Mouse (Mus musculus) limb, embryonic 10.5 days (tissue): ENCODE results near the gene Irf7. TPM values are rescaled to one million over a fixed set of nuclear protein-coding genes. Genes with fewer than 3 reads are reported as not detected.

Experiments used
- DNase-seq: peaks from one replicate; pipeline ENCODE4 v3.0.0-alpha.2; 2017; ENCODE audit warnings: low spot score
- H3K27ac ChIP-seq: fragments of 300-500 bp; sonication (generic); 2 replicates; pipeline ENCODE4 v1.5.1; 2016; ENCODE audit warnings: mild to moderate bottlenecking
- H3K27me3 ChIP-seq: fragments of 300-500 bp; sonication (generic); 2 replicates; pipeline ENCODE4 v1.6.1; 2016; ENCODE audit warnings: low read depth, mild to moderate bottlenecking; ENCODE audit not compliant: poor library complexity, severe bottlenecking
- H3K36me3 ChIP-seq: fragments of 300-500 bp; sonication (generic); 2 replicates; pipeline ENCODE4 v1.6.1; 2016; ENCODE audit warnings: mild to moderate bottlenecking, moderate library complexity
- H3K4me1 ChIP-seq: fragments of 300-500 bp; sonication (generic); 2 replicates; pipeline ENCODE4 v1.6.1; 2016
- H3K4me3 ChIP-seq: fragments of 300-500 bp; sonication (generic); 2 replicates; pipeline ENCODE4 v1.5.1; 2016; ENCODE audit warnings: mild to moderate bottlenecking, moderate library complexity
- H3K9me3 ChIP-seq: fragments of 300-500 bp; sonication (generic); replicated peaks from 2 replicates; pipeline ENCODE4 v1.6.1; 2016; ENCODE audit warnings: mild to moderate bottlenecking
- WGBS: fragments of 180-500 bp; shearing (Covaris S2); methylation state at CpG from one replicate; pipeline ENCODE4 v1.1.7; 2016; 5-methylcytosine and 5-hydroxymethylcytosine counted together
- polyA plus RNA-seq: library from polyadenylated mRNA; unstranded; fragments of >200 nt; fragmentation: Nextera tagmentation; extraction: Ambion mirVana; gene quantifications from 2 replicates; pipeline ENCODE4 v1.2.1, GENCODE M21; 2016

Irf7 gene
- 0.50 and 0.73 TPM in 2 replicates for polyA plus RNA-seq

DNA sequence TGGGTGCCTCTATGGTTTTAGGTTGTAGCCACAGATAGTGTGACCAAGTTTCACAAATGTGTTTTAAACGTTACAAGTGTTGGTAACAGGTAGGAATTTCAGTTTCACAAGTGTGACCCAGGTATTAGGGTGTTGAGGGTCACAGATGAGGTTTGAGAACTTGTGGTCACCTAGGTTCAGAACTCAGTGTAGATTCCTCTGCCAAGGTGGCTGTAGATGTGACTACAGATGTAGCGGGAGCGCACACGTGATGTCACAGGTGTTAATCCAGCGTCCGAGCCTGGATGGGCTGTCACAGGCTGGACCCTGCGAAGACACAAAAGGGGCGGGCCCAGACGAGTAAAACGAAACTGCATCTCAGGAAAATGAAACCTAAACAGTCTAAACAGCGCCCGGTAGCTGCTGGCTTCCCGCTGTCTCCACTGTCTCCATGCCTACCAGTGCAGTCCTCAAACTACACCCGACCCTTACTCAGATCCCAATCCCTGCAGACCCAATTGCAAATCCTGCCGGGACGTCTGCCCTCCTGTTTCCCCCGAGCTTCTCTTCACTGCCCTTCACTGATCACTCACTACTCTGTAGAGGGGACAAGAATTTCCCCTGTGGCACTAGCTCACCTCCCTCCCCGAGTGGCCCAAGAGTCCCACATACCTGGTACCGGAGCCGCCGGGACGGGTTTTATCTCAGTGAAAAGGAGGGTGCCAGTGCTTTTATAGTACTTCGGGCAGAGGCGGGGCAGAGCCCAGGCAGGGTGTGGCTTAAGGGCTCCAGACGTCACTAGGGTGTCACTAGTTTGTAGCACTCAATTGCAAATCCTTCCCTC lies at the start of gene Irf7:
TSS of gene Irf7 (minus strand) at position 743 of the 823 bp plus-strand sequence.
- H3K4me1 ChIP-seq, result peaks cover 23% of the 10 kb centered on the region
- no peaks in the 10 kb centered on the region for H3K9me3 ChIP-seq
- peaks cover 38% of the 10 kb centered on the region for H3K36me3 ChIP-seq
- H3K27me3 ChIP-seq, result no peaks in the 10 kb centered on the region
- peak within 1 kb of the TSS; percentile 11 for H3K27ac ChIP-seq
- no peak for DNase-seq
- 14% methylated on average over 25 of the region's 25 CpGs for WGBS
- peak within 1 kb of the TSS; percentile 46 for H3K4me3 ChIP-seq

DNA sequence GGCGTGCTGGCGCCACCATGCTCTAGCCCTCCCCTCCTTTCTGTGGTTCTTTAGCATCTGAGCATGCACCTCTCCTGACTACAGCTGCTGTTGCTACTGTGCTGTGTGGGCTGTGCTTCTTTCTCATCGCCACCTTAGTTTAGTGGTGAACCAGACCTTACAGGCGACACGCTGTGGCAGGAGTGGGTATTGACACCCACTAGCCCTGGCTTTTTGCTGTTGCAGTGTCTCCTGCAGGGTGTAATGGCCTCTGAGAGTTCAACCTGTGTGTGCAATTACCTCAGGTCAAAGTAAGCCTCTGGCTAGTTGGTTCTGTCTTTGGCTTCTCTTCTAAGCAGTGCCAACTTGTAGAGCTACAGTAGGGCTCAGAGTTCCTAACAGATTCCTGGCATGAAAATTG lies 49.7 kb upstream of the Irf7 start:
- Histone ChIP-seq H3K27ac (no peak overlapping the region), H3K36me3 (peaks cover 100% of the 10 kb centered on the region), H3K9me3 (no peaks in the 10 kb centered on the region), H3K4me1 (no peaks in the 10 kb centered on the region), H3K27me3 (no peaks in the 10 kb centered on the region), H3K4me3 (no peak overlapping the region)
- 81% methylated on average over 5 of the region's 5 CpGs for WGBS
- no peak for DNase-seq

DNA sequence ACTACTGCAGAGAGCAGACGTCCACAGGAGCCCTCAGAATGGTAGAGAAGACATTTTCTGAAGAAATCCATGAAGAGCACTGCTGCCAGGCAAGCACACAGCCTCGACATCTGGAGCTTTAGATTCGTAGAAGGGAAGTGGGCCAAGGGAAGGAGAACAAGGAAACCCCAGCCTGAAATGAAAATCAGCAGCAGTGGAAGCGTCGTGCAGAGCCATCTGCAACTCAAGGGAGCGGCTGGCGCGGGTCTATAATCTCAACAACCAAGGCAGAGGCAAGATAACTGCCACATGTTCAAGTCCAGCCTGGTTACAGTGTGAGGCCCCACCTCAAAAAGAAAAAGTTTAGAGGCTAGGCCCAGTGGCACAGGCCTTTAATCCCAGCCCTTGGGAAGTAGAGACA lies 48.8 kb upstream of the Irf7 start:
- Histone ChIP-seq H3K4me1 (no peaks in the 10 kb centered on the region), H3K9me3 (no peaks in the 10 kb centered on the region), H3K27me3 (no peaks in the 10 kb centered on the region), H3K36me3 (peaks cover 100% of the 10 kb centered on the region), H3K27ac (no peak overlapping the region), H3K4me3 (no peak overlapping the region)
- 93% methylated on average over 8 of the region's 8 CpGs for WGBS
- DNase-seq, result no peak

DNA sequence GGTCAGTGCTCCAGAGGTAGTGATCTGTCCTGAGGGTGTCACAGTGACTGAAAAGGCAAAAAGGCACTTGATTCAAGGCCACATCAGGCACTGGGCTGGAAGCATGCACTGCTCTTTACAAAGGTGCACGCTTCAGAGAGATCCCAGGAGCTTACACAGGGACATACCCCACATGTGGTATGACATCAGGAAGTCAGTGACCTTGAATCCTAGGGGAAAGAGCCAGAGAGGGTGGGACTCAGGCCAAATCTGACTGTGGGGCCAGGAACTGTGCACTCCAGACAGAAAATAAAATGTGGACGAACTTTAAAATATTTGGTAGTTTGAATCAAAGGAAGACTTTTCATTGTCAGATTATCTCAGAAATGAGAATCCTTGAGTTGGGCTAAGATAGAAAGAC lies 48.1 kb upstream of the Irf7 start:
- Histone ChIP-seq H3K9me3 (no peaks in the 10 kb centered on the region), H3K4me3 (no peak overlapping the region), H3K36me3 (peaks cover 100% of the 10 kb centered on the region), H3K27me3 (no peaks in the 10 kb centered on the region), H3K4me1 (no peaks in the 10 kb centered on the region), H3K27ac (no peak overlapping the region)
- DNase-seq, result no peak
- 93% methylated on average over 2 of the region's 2 CpGs for WGBS

DNA sequence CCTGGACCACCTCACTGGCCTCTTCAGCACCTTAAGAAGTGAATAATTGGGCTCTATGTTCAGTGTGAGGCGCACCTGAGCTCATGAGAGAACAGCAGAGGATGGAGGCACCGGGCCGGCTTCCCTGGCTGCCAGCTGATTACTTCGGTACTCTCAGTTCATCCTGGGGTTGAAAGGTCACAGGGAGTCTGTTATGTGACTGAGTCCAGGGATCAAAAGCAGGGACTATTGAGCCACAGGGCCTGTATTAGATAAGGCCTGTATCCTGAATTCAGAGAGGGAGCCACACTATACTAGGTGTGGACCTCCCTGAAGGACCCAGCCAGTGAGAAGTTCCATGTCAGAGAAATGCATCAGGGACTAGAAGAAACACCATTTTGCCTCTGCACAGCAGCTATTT lies 38.3 kb upstream of the Irf7 start:
- no peaks in the 10 kb centered on the region for H3K9me3 ChIP-seq
- H3K27me3 ChIP-seq, result no peaks in the 10 kb centered on the region
- H3K4me3 ChIP-seq, result no peak overlapping the region
- no peaks in the 10 kb centered on the region for H3K4me1 ChIP-seq
- WGBS, result 84% methylated on average over 4 of the region's 4 CpGs
- H3K36me3 ChIP-seq, result peaks cover 99% of the 10 kb centered on the region
- DNase-seq, result no peak
- H3K27ac ChIP-seq, result no peak overlapping the region

DNA sequence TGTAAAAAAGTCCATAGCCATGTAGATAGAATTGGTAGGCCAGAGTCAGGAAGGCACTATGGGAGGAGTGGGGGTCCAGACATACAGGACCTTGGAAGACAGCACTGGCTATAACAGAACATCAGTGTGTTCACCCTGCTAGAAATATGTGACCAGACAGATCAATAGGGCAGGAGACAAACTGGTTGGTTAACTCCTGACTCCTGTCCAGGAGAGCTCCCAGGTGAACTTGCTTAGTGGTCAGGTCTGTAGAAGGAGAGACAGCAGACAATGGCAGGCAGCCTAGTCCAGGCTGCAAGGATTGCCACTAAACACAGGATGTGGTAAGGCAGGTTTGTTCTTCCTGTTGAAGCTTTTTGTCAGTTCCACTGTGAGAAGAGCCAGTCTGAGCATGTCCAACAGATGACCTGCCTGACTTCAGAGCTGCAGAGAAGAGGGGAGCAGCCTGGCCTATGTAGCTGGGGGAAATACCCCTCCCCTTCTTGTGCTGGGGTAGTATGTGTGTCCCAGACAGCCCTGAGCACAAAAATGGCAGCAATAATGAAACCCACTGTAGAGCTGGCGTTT lies 36.5 kb upstream of the Irf7 start:
- no peaks in the 10 kb centered on the region for H3K27me3 ChIP-seq
- H3K4me1 ChIP-seq, result no peaks in the 10 kb centered on the region
- no peaks in the 10 kb centered on the region for H3K9me3 ChIP-seq
- H3K36me3 ChIP-seq, result peaks cover 97% of the 10 kb centered on the region
- H3K27ac ChIP-seq, result no peak overlapping the region
- H3K4me3 ChIP-seq, result no peak overlapping the region
- no peak for DNase-seq
- WGBS, result 96% methylated on average over 1 of the region's 1 CpGs

DNA sequence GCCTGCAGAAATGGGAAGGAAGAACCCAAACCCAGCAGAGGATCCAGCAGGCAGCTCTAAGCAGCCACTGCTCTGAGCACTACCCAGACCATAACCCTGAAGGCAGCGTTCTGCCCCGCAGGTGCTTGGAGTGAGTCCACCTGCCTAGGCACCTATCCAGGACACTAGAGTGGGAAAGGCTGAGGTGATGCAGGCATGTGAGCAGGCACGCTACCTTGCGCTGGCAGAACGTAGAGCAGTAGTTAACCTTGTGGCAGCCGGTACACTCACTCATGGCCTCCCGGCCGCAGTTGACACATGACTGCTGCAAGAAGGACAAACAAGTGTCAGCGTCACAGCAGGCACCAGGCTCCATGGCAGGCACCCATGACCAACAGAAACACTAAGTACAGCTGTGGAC lies 35.1 kb upstream of the Irf7 start:
- DNase-seq, result no peak
- H3K36me3 ChIP-seq, result peaks cover 97% of the 10 kb centered on the region
- peaks cover 6% of the 10 kb centered on the region for H3K27me3 ChIP-seq
- no peak overlapping the region for H3K4me3 ChIP-seq
- H3K27ac ChIP-seq, result no peak overlapping the region
- no peaks in the 10 kb centered on the region for H3K4me1 ChIP-seq
- 98% methylated on average over 9 of the region's 9 CpGs for WGBS
- H3K9me3 ChIP-seq, result no peaks in the 10 kb centered on the region

DNA sequence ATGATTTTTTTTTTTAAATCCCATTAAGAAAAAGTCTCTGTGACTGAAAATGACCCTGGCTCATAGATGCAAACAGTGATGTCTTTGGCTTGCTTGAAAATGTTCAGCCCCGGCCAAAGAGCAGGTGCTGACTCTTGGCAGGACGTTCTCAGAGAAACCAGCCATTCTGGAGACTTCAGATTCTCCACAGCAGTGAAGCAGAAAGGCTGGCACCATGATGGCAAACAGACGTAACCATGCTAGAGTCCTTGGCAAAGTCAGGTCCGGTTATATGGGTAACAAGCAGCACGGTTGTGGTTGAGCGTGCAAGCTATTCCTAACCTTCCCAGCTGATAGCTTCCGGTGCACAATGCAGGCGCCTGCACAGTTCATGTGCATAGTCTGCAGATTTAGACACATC lies 32.9 kb upstream of the Irf7 start:
- H3K36me3 ChIP-seq, result peaks cover 75% of the 10 kb centered on the region
- peaks cover 29% of the 10 kb centered on the region for H3K27me3 ChIP-seq
- WGBS, result 95% methylated on average over 8 of the region's 8 CpGs

DNA sequence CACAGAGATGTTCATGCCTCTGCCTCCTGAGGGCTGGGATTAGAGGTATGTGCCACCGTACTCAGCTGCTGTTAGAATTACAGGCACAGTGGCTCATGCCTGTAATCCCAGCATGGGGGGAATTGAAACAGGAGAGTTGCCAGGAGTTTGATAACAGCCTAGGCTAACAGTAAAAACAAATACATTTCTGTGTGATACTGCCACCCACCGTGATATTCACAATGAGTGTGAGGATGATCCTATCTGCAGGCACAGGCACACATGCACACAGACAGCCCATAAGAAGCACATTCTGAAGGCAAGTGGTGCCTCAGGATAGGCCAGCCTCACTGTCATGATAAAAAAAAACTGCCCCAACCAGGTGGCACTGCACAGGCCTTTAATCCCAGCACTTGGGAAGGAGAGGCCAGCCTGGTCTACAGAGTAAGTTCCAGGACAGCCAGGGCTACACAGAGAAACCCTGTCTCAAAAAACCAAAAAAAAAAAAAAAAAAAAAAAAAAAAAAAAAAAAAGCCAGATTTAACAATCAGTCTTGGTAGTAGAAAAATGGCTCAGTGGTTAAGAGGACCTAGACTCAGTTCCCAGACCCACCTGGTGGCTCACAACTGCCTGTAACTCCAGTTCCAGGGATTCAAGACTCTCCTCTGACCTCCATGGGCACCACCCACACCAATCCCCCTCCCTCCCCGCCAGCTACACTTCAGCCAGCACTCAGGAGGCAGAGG lies 31.8 kb upstream of the Irf7 start:
- DNase-seq, result no peak
- no peak overlapping the region for H3K27ac ChIP-seq
- H3K27me3 ChIP-seq, result peaks cover 39% of the 10 kb centered on the region
- peaks cover 16% of the 10 kb centered on the region for H3K4me1 ChIP-seq
- H3K36me3 ChIP-seq, result peaks cover 64% of the 10 kb centered on the region
- no peak overlapping the region for H3K4me3 ChIP-seq
- 85% methylated on average over 3 of the region's 3 CpGs for WGBS
- H3K9me3 ChIP-seq, result no peaks in the 10 kb centered on the region

More for the DNA sequence above, 32.9 kb upstream of the Irf7 start:
- no peak for DNase-seq
- Histone ChIP-seq H3K4me1 (peaks cover 7% of the 10 kb centered on the region), H3K4me3 (no peak overlapping the region), H3K9me3 (no peaks in the 10 kb centered on the region), H3K27ac (no peak overlapping the region)

DNA sequence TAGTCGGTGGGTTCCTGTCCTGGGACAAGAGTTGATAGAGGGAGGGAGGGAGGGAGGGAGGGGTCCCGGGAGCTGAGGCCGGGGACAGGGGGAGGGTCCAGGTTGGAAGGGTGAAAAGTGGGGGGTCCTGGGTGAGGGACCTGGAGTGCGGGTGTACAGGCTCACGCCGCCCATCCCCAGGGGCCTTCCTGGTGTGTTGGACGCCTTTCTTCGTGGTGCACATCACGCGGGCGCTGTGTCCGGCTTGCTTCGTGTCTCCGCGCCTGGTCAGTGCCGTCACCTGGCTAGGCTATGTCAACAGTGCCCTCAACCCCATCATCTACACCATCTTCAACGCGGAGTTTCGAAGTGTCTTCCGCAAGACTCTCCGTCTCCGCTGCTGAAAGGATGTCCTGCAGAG lies 28.2 kb upstream of the Irf7 start:
- 10% methylated on average over 22 of the region's 22 CpGs for WGBS
- Histone ChIP-seq H3K4me1 (peaks cover 31% of the 10 kb centered on the region), H3K36me3 (peaks cover 28% of the 10 kb centered on the region), H3K27ac (peak overlapping the region; percentile 48; the same call in 1 of the 2 replicates), H3K4me3 (peak overlapping the region; percentile 49), H3K9me3 (no peaks in the 10 kb centered on the region), H3K27me3 (peaks cover 74% of the 10 kb centered on the region)
- DNase-seq, result peak; percentile 60

DNA sequence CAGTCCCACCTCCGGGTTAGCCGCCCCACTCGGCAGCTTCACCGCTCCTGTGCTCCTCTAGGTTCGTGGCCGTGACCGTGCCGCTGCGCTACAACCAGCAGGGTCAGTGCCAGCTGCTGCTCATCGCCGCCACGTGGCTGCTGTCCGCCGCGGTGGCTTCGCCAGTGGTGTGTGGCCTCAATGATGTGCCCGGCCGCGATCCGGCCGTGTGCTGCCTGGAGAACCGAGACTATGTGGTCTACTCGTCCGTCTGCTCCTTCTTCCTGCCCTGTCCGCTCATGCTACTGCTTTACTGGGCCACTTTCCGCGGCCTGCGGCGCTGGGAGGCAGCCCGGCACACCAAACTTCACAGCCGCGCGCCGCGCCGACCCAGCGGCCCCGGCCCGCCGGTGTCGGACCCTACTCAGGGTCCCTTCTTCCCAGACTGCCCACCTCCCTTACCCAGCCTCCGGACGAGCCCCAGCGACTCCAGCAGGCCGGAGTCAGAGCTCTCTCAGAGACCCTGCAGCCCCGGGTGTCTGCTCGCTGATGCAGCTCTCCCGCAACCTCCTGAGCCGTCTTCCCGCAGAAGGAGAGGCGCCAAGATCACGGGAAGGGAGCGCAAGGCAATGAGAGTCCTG lies 27.7 kb upstream of the Irf7 start:
- 1% methylated on average over 53 of the region's 53 CpGs for WGBS

DNA sequence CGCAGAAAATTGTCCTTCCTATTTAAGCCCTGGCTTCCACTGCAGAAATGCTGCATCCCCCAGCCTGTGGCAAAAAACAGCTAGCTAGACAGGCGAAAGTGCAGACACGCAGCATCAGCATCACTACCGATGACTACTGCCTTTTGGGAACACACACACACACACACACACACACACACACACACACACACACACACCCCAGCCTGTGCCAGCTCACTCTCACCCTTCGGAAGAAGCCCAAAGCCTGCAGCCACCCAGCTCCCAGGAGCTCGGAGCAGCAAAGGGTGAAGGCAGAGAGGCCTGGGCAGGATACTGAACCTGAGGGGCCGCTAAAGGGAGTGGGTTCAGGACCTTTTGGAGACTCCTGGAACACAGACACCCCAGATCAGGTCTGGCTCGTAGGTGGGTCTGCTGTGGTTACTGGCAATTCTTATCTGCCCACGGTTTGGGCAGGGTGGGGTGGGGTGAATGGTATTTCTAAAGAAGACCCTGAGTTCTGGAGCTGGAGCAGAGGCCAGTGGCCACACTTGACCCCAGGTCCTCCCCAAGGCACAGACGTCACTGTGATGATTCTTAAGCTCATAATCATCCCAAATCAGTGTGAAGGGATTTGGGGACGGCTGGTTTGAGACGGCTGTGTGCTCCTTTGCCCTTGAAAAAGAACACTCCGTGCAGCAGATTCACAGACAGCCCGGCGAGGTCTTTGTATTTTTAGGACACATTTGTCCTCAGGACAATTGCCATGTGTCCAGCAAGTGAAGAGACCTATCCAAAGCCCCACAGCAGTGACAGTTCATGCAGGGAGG lies 26.5 kb upstream of the Irf7 start:
- H3K27me3 ChIP-seq, result peaks cover 74% of the 10 kb centered on the region
- 42% methylated on average over 15 of the region's 15 CpGs for WGBS
- DNase-seq, result peak; percentile 54
- peaks cover 14% of the 10 kb centered on the region for H3K36me3 ChIP-seq
- H3K4me1 ChIP-seq, result peaks cover 31% of the 10 kb centered on the region
- no peaks in the 10 kb centered on the region for H3K9me3 ChIP-seq
- peak overlapping the region; percentile 84; the same call in 1 of the 2 replicates for H3K27ac ChIP-seq
- peak overlapping the region; percentile 65 for H3K4me3 ChIP-seq

More for the DNA sequence above, 27.7 kb upstream of the Irf7 start:
- peak; percentile 74 for DNase-seq
- no peaks in the 10 kb centered on the region for H3K9me3 ChIP-seq
- peaks cover 31% of the 10 kb centered on the region for H3K4me1 ChIP-seq
- H3K27ac ChIP-seq, result peak overlapping the region; percentile 48
- H3K36me3 ChIP-seq, result peaks cover 23% of the 10 kb centered on the region
- peaks cover 74% of the 10 kb centered on the region for H3K27me3 ChIP-seq
- peak overlapping the region; percentile 49 for H3K4me3 ChIP-seq
